Mouse (Mus musculus) midbrain, embryonic 13.5 days (tissue): ENCODE measurements at regions not wholly inside any gene's neighbourhood (a gene's known extent, or its start where the extent isn't known, plus 50 kb on each side); places are given as distances from the start of the nearest gene placed in this dataset.
A peak's percentile ranks its signal among the peaks of the same experiment; 100 is the strongest.

Experiments
- ATAC-seq: fragments of 200-750 bp; cut with Nextera tagmentation; 2 replicates; pipeline ENCODE4 v1.8.0; 2017; ENCODE audit warnings: mild to moderate bottlenecking, moderate TSS enrichment, moderate library complexity
- H3K27ac ChIP-seq: fragments of 300-500 bp; sonication (generic); 2 replicates; pipeline ENCODE4 v1.5.1; 2015; ENCODE audit warnings: inconsistent platforms, mild to moderate bottlenecking, moderate library complexity
- H3K27me3 ChIP-seq: fragments of 300-500 bp; sonication (generic); 2 replicates; pipeline ENCODE4 v1.6.1; 2015; ENCODE audit warnings: mild to moderate bottlenecking, inconsistent platforms
- H3K36me3 ChIP-seq: fragments of 300-500 bp; sonication (generic); 2 replicates; pipeline ENCODE4 v1.6.1; 2015; ENCODE audit warnings: mild to moderate bottlenecking, inconsistent platforms
- H3K4me1 ChIP-seq: fragments of 300-500 bp; sonication (generic); replicated peaks from 2 replicates; pipeline ENCODE4 v1.6.1; 2015; ENCODE audit warnings: inconsistent platforms
- H3K4me2 ChIP-seq: fragments of 300-500 bp; sonication (generic); replicated peaks from 2 replicates; pipeline ENCODE4 v1.6.1; 2015; ENCODE audit warnings: moderate library complexity, mild to moderate bottlenecking, inconsistent platforms
- H3K4me3 ChIP-seq: fragments of 300-500 bp; sonication (generic); replicated peaks from 2 replicates; pipeline ENCODE4 v1.5.1; 2015; ENCODE audit warnings: mild to moderate bottlenecking, inconsistent platforms
- H3K9ac ChIP-seq: fragments of 300-500 bp; sonication (generic); replicated peaks from 2 replicates; pipeline ENCODE4 v1.6.1; 2015; ENCODE audit warnings: mild to moderate bottlenecking, inconsistent platforms
- H3K9me3 ChIP-seq: fragments of 300-500 bp; sonication (generic); 2 replicates; pipeline ENCODE4 v1.6.1; 2016; ENCODE audit warnings: mild to moderate bottlenecking, inconsistent platforms
- whole genome bisulfite sequencing: fragments of 180-500 bp; shearing (Covaris S2); methylation state at CpG from one replicate; pipeline ENCODE4 v1.1.7; 2015; 5-methylcytosine and 5-hydroxymethylcytosine counted together

DNA sequence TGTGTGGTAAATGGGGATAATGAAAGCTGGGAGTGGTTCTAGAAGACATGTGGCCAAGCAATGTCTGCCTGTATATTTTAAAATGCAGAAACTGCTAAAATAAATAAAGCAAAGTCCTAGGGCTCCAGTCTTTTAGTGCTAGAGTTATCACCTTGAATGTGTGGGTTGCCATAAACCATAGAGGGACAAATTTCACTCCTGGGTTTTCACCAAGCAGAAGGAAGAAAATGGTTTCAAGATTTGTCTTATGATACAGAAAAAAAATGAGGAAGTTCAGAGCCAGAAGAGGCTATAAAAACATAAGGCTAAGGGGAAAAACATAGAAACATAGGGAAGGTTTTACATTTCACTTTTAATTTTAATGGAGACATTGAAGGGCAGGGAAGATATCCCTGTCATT is 276.1 kb upstream of the 2610001J05Rik start:
- no peak overlapping the region for H3K9ac ChIP-seq
- H3K4me1 ChIP-seq: no peaks in the 10 kb centered on the region
- H3K4me3 ChIP-seq: no peak overlapping the region
- no peak overlapping the region for H3K27ac ChIP-seq
- no peaks in the 10 kb centered on the region for H3K9me3 ChIP-seq
- no peaks in the 10 kb centered on the region for H3K36me3 ChIP-seq
- no peak for ATAC-seq
- H3K27me3 ChIP-seq: no peaks in the 10 kb centered on the region
- H3K4me2 ChIP-seq: no peak overlapping the region

DNA sequence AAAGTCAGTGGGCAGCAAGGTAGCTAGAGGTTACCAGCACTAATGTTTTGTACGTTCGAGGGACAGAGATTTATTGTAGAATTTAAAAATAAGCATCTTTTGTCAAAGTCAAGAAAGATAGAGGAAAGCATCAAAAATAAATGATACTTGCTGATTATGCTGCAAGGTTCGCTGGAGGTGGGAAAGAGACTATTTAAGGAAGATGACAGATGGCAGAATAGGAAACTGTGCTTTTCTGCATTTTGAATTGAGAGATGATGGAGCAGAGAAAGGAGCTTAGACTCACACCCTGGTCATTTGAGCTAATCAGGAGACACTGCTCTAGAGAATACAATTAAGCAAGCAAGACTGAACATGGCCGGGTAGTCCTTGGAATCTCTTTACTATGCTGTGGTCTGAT is 275.1 kb upstream of the 2610001J05Rik start:
- no peak overlapping the region for H3K9ac ChIP-seq
- ATAC-seq: no peak
- no peaks in the 10 kb centered on the region for H3K4me1 ChIP-seq
- no peaks in the 10 kb centered on the region for H3K27me3 ChIP-seq
- H3K4me3 ChIP-seq: no peak overlapping the region
- no peaks in the 10 kb centered on the region for H3K36me3 ChIP-seq
- no peak overlapping the region for H3K27ac ChIP-seq
- H3K9me3 ChIP-seq: no peaks in the 10 kb centered on the region
- WGBS: 83% methylated on average over 4 of the region's 4 CpGs
- H3K4me2 ChIP-seq: no peak overlapping the region

DNA sequence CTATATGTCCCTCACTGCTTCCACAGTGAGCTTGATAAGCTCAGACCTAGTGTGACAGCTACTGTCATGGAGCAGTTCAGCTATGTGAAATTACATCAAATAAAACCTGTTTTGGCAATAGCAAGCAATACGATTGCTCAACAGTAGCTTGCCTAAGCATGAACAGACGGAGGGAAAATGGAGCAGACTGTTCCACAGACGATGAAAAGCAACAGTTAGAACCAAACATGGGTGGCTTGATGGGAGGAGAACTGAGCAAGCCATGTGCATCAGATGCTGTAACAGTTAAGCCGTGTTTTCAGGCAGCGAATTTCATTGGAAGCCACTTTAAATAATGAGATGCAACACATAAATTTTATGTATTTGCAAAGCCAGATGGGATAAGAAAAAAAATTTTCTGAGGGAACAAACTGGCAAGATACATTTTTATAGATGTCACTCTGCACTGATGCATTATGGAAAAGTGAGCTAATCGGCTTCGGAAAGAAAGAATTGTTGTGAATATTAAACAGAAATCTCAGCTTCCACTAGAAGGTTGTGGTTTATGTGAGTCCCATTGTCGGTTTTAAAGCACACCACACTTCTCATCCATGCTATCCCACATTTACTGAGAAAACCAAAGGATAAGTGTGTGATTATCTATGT is 270.9 kb upstream of the 2610001J05Rik start:
- Histone ChIP-seq H3K9ac (no peak overlapping the region), H3K36me3 (no peaks in the 10 kb centered on the region), H3K4me1 (no peaks in the 10 kb centered on the region), H3K4me3 (no peak overlapping the region), H3K27ac (no peak overlapping the region), H3K27me3 (no peaks in the 10 kb centered on the region), H3K4me2 (no peak overlapping the region), H3K9me3 (no peaks in the 10 kb centered on the region)
- WGBS: 84% methylated on average over 8 of the region's 8 CpGs
- no peak for ATAC-seq

DNA sequence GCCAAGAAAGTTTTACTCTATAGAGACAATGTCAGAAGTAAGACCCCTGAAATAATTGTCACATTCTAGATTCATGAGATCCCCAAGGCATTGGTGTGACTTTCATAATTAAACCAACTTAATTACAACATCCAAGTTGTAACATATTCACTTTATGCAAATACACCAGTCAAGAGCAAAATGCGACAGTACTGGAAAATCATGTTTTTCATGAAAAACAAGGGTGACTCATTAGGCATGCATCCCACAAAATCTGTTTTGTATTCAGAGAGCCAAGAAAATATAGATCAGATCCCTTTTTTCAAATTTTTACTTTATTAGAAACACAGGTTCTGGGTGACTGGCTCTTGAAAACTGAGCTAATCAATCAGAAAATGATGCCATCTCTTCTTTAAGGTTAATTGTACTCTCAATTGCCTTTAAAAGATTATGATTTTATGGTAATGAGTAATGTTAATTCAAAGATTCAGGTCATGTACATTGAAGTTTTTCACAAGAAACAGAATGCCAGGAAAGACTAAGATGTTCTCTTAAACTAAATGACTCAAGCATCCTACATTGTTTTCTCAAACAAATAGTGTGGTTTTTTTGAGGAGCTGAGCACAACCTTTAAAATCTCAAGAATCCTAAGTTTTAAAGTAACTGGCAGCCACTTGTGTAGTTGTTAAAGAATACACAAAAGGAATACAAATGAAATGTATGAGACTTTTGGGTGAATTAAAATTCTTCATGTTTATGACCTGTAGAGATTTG is 259.2 kb upstream of the 2610001J05Rik start:
- whole genome bisulfite sequencing: 84% methylated on average over 1 of the region's 1 CpGs
- no peaks in the 10 kb centered on the region for H3K4me1 ChIP-seq
- ATAC-seq: no peak
- no peak overlapping the region for H3K4me2 ChIP-seq
- H3K36me3 ChIP-seq: no peaks in the 10 kb centered on the region
- no peak overlapping the region for H3K4me3 ChIP-seq
- H3K9me3 ChIP-seq: no peaks in the 10 kb centered on the region
- H3K27ac ChIP-seq: no peak overlapping the region
- H3K27me3 ChIP-seq: no peaks in the 10 kb centered on the region
- no peak overlapping the region for H3K9ac ChIP-seq

DNA sequence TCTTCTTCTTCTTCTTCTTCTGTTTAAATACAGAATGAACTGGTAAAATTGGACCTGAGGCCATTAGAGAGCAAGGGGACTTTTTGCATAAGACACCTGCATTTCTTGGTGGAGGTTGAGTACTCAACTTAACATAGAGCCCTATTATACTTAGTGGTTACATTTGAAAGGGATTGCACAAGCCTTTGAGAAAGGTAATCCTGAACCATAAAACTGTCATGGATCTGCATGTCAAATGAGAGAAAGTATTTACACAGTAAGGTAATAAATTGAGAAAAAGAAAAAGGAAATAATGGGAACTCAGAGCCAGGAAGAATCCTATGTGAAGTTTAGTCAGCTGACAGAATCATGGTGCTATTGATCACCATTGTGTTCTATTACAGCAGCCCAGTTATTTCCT is 258.1 kb upstream of the 2610001J05Rik start:
- no peak overlapping the region for H3K4me3 ChIP-seq
- no peak for ATAC-seq

DNA sequence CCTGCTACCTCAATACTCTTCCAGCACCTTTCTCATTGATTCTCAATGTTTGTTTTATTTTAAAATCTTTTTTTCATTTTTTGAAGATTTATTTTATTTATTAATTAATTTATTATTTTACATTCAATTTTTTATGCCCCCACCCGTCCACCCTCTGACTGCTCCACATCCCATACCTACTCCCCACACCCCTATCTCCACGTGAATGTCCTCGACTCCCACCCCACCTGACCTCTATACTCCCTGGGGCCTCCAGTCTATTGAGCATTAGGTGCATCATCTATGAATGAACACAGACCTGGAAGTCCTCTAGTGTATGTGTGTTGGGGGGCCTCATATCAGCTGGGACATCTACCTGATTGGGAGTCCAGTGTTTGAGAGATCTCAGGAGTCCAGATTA is 251.0 kb upstream of the 2610001J05Rik start:
- H3K9me3 ChIP-seq: no peaks in the 10 kb centered on the region
- no peak overlapping the region for H3K4me3 ChIP-seq
- H3K27ac ChIP-seq: no peak overlapping the region
- H3K4me2 ChIP-seq: no peak overlapping the region
- H3K4me1 ChIP-seq: no peaks in the 10 kb centered on the region
- no peak for ATAC-seq
- WGBS: 91% methylated on average over 3 of the region's 3 CpGs
- H3K9ac ChIP-seq: no peak overlapping the region
- no peaks in the 10 kb centered on the region for H3K27me3 ChIP-seq
- no peaks in the 10 kb centered on the region for H3K36me3 ChIP-seq

More for the DNA sequence above, 258.1 kb upstream of the 2610001J05Rik start:
- Histone ChIP-seq H3K9me3 (no peaks in the 10 kb centered on the region), H3K36me3 (no peaks in the 10 kb centered on the region), H3K4me2 (no peak overlapping the region), H3K9ac (no peak overlapping the region), H3K27ac (no peak overlapping the region), H3K27me3 (no peaks in the 10 kb centered on the region), H3K4me1 (no peaks in the 10 kb centered on the region)

DNA sequence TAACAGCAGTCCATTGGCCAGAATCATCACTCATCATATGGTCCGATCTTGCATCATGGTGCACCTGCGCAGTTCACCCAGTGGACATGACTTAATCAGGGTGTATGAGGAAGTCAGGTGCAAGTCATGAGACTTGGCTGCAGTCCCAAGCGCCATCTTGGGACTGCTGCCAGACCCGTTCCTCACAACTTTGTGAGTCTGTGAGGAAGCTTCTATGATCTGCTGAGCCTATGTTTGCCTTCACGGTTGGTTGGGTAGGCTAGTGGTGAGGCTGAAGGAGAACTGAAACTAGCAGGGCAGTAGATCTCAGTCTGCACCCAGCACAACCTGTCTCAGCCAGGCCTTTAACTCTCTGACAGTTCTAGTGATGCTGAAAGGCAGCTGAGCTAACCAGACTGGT is 250.2 kb upstream of the 2610001J05Rik start:
- WGBS: 96% methylated on average over 5 of the region's 5 CpGs
- Histone ChIP-seq H3K9ac (no peak overlapping the region), H3K4me2 (no peak overlapping the region), H3K4me3 (no peak overlapping the region), H3K4me1 (no peaks in the 10 kb centered on the region), H3K27me3 (no peaks in the 10 kb centered on the region), H3K27ac (no peak overlapping the region), H3K36me3 (no peaks in the 10 kb centered on the region), H3K9me3 (no peaks in the 10 kb centered on the region)
- ATAC-seq: no peak

DNA sequence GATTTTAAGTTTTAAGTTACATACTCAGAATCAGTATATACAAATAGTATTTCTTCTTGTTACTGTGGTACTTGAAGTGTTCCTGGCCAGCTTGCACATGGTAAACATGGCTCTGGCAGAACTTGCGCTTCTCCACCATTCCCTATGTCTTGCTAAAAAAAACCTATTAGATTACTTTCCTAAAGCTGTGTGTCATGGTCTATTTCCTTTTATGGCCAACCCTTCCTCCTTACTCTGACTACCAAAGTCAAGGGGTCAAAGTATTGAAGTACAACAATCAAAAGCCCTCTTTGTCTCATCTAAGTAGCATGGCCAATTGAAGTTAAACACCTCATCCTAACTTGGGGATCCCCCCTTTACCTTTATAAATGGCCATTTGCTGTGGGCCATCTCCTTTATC is 223.6 kb upstream of the 2610001J05Rik start:
- no peaks in the 10 kb centered on the region for H3K4me1 ChIP-seq
- no peaks in the 10 kb centered on the region for H3K9me3 ChIP-seq
- 77% methylated on average over 1 of the region's 1 CpGs for WGBS
- no peak overlapping the region for H3K4me2 ChIP-seq
- H3K4me3 ChIP-seq: no peak overlapping the region
- no peak overlapping the region for H3K27ac ChIP-seq
- no peaks in the 10 kb centered on the region for H3K36me3 ChIP-seq
- H3K9ac ChIP-seq: no peak overlapping the region
- ATAC-seq: no peak
- H3K27me3 ChIP-seq: no peaks in the 10 kb centered on the region

DNA sequence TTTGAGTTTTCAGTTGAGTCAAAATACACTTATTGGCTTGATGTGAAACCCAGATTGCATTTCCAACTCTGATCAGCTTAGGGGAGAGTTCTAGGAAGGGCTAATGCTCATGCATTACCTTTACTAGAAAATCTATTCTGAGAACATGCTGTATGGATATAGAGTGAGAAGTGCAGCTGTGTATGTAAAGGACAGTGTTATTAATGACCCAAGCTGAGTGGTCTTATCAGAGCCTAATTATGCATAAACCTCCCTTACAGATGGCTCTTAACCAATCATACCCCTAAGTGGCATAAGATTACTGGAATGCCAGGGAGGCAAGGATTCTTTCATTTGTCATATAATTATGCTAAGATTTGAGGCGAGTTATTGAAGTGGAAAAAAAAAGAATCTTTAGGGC is 210.6 kb upstream of the 2610001J05Rik start:
- WGBS: 64% methylated on average over 1 of the region's 1 CpGs
- Histone ChIP-seq H3K4me1 (no peaks in the 10 kb centered on the region), H3K27me3 (no peaks in the 10 kb centered on the region), H3K4me2 (no peak overlapping the region), H3K9ac (no peak overlapping the region), H3K9me3 (no peaks in the 10 kb centered on the region), H3K4me3 (no peak overlapping the region), H3K36me3 (no peaks in the 10 kb centered on the region), H3K27ac (no peak overlapping the region)
- ATAC-seq: peak; percentile 62; the same call in 1 of the 2 replicates

DNA sequence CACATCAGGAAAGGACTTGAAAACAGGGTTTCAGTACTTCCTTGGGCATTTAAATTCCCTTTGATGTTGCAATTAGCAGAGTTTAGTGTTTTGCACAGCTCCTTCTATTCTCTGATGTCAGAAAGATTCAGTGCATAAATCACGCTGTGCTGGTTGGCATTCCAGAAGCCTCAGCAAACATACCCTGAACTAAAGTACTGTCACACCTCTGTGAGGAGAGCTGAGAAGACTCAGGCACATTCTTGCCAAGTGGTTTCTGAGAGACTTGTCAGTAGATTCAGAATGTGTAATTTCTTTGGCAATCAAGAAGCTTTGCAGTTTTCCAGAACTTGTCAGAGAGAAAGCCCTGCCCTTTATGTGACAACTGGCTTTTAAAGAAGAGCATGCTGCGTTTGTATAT is 192.4 kb upstream of the 2610001J05Rik start:
- Histone ChIP-seq H3K4me1 (no peaks in the 10 kb centered on the region), H3K4me3 (no peak overlapping the region), H3K27me3 (no peaks in the 10 kb centered on the region), H3K9me3 (no peaks in the 10 kb centered on the region), H3K4me2 (no peak overlapping the region), H3K27ac (no peak overlapping the region), H3K36me3 (no peaks in the 10 kb centered on the region), H3K9ac (no peak overlapping the region)
- no peak for ATAC-seq
- WGBS: 83% methylated on average over 2 of the region's 2 CpGs

DNA sequence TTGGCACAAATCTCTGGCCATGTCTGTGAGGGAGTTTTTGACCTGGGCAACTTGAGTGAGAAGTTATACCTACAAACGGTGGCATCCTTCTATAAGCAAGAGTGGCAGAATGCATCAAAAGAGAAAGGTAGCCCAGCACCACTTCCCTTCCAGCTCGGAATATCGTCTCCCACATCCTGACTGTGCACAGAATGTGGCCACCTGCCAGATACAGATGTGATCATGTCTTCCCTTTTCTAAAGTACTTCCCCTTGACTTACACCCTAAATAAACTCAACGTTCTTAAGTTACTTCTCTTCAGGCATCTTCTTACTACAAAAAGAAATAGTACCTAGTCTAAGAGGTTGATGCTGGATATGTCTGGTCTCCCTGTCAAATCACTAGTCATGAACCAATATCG is 175.2 kb upstream of the 2610001J05Rik start:
- Histone ChIP-seq H3K4me3 (no peak overlapping the region), H3K4me1 (no peaks in the 10 kb centered on the region), H3K27ac (no peak overlapping the region), H3K36me3 (no peaks in the 10 kb centered on the region), H3K9me3 (no peaks in the 10 kb centered on the region), H3K4me2 (no peak overlapping the region), H3K9ac (no peak overlapping the region), H3K27me3 (no peaks in the 10 kb centered on the region)
- WGBS: 91% methylated on average over 5 of the region's 5 CpGs
- ATAC-seq: no peak

DNA sequence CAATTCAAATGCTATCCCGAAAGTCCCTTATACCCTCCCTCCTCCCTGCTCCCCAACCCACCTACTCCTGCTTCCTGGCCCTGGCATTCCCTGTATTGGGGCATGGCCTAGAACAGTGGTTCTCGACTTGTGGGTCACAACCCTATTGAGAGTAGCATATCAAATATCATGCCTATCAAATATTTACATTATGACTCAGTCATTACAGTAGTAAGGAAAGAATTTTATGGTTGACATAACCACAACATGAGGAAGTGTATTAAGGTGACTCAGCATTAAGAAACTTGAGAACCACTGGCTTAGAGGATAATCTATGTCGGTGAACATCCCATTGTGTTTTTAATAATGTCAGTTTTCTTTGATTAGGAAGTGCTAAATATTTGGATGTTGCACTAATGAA is 173.3 kb upstream of the 2610001J05Rik start:
- H3K4me1 ChIP-seq: no peaks in the 10 kb centered on the region
- H3K4me2 ChIP-seq: no peak overlapping the region
- no peaks in the 10 kb centered on the region for H3K27me3 ChIP-seq
- no peak overlapping the region for H3K27ac ChIP-seq
- no peak overlapping the region for H3K4me3 ChIP-seq
- no peak overlapping the region for H3K9ac ChIP-seq
- ATAC-seq: no peak
- no peaks in the 10 kb centered on the region for H3K9me3 ChIP-seq
- WGBS: 86% methylated on average over 3 of the region's 3 CpGs
- H3K36me3 ChIP-seq: no peaks in the 10 kb centered on the region

DNA sequence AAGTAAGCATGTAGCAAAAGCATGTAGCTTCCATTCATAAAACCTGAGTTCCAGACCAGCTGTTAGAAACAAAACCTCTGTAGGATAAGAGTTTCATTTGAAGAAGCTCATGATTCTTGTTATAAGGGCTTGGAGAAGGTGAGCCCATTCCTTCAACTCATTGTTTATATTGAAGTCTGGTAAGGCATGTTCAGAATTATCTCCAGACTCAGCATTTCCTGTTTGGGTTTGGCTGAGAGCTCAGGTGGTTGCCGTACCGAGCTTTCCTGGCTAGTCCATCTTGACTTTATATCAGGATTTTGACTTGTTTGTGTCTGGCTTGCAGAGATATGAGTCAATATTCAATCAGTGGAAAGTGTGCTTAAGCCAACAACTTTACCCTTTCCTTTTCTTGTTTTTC is 154.6 kb upstream of the 2610001J05Rik start:
- H3K4me1 ChIP-seq: no peaks in the 10 kb centered on the region
- 87% methylated on average over 2 of the region's 2 CpGs for WGBS
- ATAC-seq: no peak
- no peaks in the 10 kb centered on the region for H3K36me3 ChIP-seq
- H3K27me3 ChIP-seq: no peaks in the 10 kb centered on the region
- H3K4me2 ChIP-seq: no peak overlapping the region
- H3K27ac ChIP-seq: no peak overlapping the region
- no peaks in the 10 kb centered on the region for H3K9me3 ChIP-seq
- H3K9ac ChIP-seq: no peak overlapping the region
- H3K4me3 ChIP-seq: no peak overlapping the region
